Mouse (Mus musculus) c-Kit-positive CD71-positive TER-119-positive erythroid progenitor cells, embryonic 14.5 days (primary cell): ENCODE measurements around the gene Serpina3b.

Source experiments
- DNase-seq: peaks from one replicate; pipeline ENCODE4 v3.0.0-alpha.2; 2013; ENCODE audit warnings: low spot score

Gene Serpina3b

GRCm38 (mm10) chr12:104175636-104176035 lies 47.8 kb downstream of the Serpina3b start:
- DNase-seq, result no peak

- no peak for DNase-seq
Measured at GRCm38 (mm10) chr12:104178577-104178976, 50.8 kb downstream of the Serpina3b start.

GRCm38 (mm10) chr12:104178987-104179386 lies 51.2 kb downstream of the Serpina3b start:
- DNase-seq, result no peak

- DNase-seq, result no peak
Measured at GRCm38 (mm10) chr12:104185046-104185445, 57.2 kb downstream of the Serpina3b start.

GRCm38 (mm10) chr12:104186041-104186581 lies 58.3 kb downstream of the Serpina3b start:
- no peak for DNase-seq
